Mouse (Mus musculus): ENCODE data around the gene Rbm8a. TPM values are rescaled to one million over a fixed set of nuclear protein-coding genes. Genes with fewer than 3 reads are reported as not detected.
"Not testable (repeated sequence)": the region's sequence is repeated elsewhere in the genome, so short reads cannot be mapped to it uniquely, and the experiment has no call there.

The Rbm8a gene
- polyA plus RNA-seq, 1 experiment from 2014 or later: 129 TPM

DNA sequence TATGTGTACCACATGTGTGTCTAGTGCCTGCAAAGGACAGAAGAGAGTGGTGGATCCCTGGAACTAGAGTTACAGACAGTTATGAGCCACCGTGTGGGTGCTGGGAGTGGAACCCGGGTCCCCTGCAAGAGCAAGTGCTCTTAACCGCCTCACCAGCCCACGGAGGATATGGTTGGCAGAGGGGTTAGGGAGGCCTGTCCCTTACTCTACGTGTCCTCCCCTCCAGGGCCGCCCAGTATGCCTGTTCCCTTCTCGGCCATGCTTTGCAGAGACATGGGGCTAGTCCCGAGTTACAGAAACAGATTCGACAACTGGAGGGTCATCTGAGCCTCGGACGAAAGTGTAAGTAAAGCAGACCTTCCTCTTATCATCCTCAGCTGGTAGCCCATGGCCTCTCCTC, 6.7 kb downstream of the Rbm8a start:
- peaks cover 19% of the 10 kb centered on the region for H3K4me1 ChIP-seq (ENCODE audit: insufficient read depth, low read length)
- peak overlapping the region; percentile 98 for H3K9ac ChIP-seq (replicated peaks; ENCODE audit: low read length)
- ATAC-seq (ENCODE audit: low FRiP score, low TSS enrichment): no peak
- peak overlapping the region; percentile 97 for H3K4me3 ChIP-seq (ENCODE audit: low read length)
- no peaks in the 10 kb centered on the region for H3K9me3 ChIP-seq (ENCODE audit: low read length)
- H3K36me3 ChIP-seq (ENCODE audit: insufficient read depth, low read length): peaks cover 40% of the 10 kb centered on the region
- 71% methylated on average over 11 of the region's 11 CpGs for WGBS
- peak overlapping the region; percentile 70 for H3K4me2 ChIP-seq (replicated peaks; ENCODE audit: low read depth, low read length)
- no peak overlapping the region for H3K27ac ChIP-seq (ENCODE audit: low read length)
- H3K27me3 ChIP-seq (ENCODE audit: insufficient read depth, low read length): no peaks in the 10 kb centered on the region

- Histone ChIP-seq H3K27me3 (ENCODE audit: insufficient read depth, low read length) (no peaks in the 10 kb centered on the region), H3K4me2 (replicated peaks; ENCODE audit: low read depth, low read length) (no peak overlapping the region), H3K4me1 (ENCODE audit: insufficient read depth, low read length) (peaks cover 19% of the 10 kb centered on the region), H3K9ac (replicated peaks; ENCODE audit: low read length) (no peak overlapping the region), H3K4me3 (ENCODE audit: low read length) (no peak overlapping the region), H3K9me3 (ENCODE audit: low read length) (no peaks in the 10 kb centered on the region), H3K27ac (ENCODE audit: low read length) (no peak overlapping the region), H3K36me3 (ENCODE audit: insufficient read depth, low read length) (peaks cover 34% of the 10 kb centered on the region)
- 79% methylated on average over 1 of the region's 1 CpGs for WGBS
- ATAC-seq (ENCODE audit: low FRiP score, low TSS enrichment): no peak
These were observed 9.5 kb downstream of the Rbm8a start for GRCm38 (mm10) chr3:96639219-96639618.

DNA sequence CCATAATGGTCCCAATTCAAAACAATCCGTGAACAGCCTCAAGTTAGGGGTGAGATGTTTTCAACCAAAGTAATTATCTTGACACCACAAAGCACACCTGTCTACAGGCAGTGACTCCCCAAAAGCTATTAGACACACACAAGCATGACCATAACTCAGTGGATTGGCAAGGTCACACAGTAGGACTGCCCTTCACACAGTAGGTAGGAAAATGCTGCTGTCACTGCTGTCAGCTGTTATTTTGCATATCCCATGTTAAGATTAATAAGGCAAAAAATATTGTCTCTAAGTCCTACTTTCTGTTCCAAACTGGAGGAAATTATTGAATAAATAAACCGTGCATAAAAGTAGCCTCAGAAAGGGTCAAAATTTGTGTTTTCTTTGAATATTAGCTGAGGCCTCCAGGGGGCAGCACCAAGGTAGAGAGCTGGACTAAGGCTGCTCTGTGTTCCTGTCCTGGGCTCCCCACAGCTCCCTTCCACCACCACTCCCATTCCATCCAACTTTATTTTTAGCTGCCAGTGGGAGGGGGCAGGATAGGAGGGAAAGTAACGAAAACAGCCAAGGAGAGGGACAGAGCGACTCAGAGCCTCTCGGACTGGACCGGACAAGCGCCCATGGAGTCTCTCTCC, 15.4 kb downstream of the Rbm8a start, which contains the start of gene Itga10:
TSS of gene Itga10 (plus strand) at position 567 of the 632 bp plus-strand sequence.
- no peak within 1 kb of the TSS for H3K4me2 ChIP-seq (replicated peaks; ENCODE audit: low read depth, low read length)
- WGBS: 62% methylated on average over 7 of the region's 7 CpGs
- H3K9me3 ChIP-seq (ENCODE audit: low read length): no peaks in the 10 kb centered on the region
- H3K27ac ChIP-seq (ENCODE audit: low read length): no peak within 1 kb of the TSS
- peaks cover 22% of the 10 kb centered on the region for H3K36me3 ChIP-seq (ENCODE audit: insufficient read depth, low read length)
- no peak within 1 kb of the TSS for H3K4me3 ChIP-seq (ENCODE audit: low read length)
- no peaks in the 10 kb centered on the region for H3K4me1 ChIP-seq (ENCODE audit: insufficient read depth, low read length)
- peak; percentile 59; the same call in 1 of the 2 replicates for ATAC-seq (ENCODE audit: low FRiP score, low TSS enrichment)
- no peak within 1 kb of the TSS for H3K9ac ChIP-seq (replicated peaks; ENCODE audit: low read length)
- no peaks in the 10 kb centered on the region for H3K27me3 ChIP-seq (ENCODE audit: insufficient read depth, low read length)

- ATAC-seq (ENCODE audit: low FRiP score, low TSS enrichment): no peak
- Histone ChIP-seq H3K27ac (ENCODE audit: low read length) (no peak overlapping the region), H3K27me3 (ENCODE audit: insufficient read depth, low read length) (no peaks in the 10 kb centered on the region), H3K4me1 (ENCODE audit: insufficient read depth, low read length) (no peaks in the 10 kb centered on the region), H3K36me3 (ENCODE audit: insufficient read depth, low read length) (peaks cover 18% of the 10 kb centered on the region), H3K4me3 (ENCODE audit: low read length) (no peak overlapping the region), H3K9ac (replicated peaks; ENCODE audit: low read length) (no peak overlapping the region), H3K9me3 (ENCODE audit: low read length) (no peaks in the 10 kb centered on the region), H3K4me2 (replicated peaks; ENCODE audit: low read depth, low read length) (no peak overlapping the region)
- 82% methylated on average over 3 of the region's 3 CpGs for WGBS
These were observed 17.6 kb downstream of the Rbm8a start for GRCm38 (mm10) chr3:96647365-96647764.

- Histone ChIP-seq H3K4me1 (ENCODE audit: insufficient read depth, low read length) (peaks cover 15% of the 10 kb centered on the region), H3K4me2 (replicated peaks; ENCODE audit: low read depth, low read length) (no peak overlapping the region), H3K9ac (replicated peaks; ENCODE audit: low read length) (no peak overlapping the region), H3K4me3 (ENCODE audit: low read length) (no peak overlapping the region), H3K27ac (ENCODE audit: low read length) (no peak overlapping the region), H3K27me3 (ENCODE audit: insufficient read depth, low read length) (no peaks in the 10 kb centered on the region), H3K36me3 (ENCODE audit: insufficient read depth, low read length) (no peaks in the 10 kb centered on the region), H3K9me3 (ENCODE audit: low read length) (no peaks in the 10 kb centered on the region)
- WGBS: 93% methylated on average over 2 of the region's 2 CpGs
- ATAC-seq (ENCODE audit: low FRiP score, low TSS enrichment): no peak
These were observed 31.2 kb downstream of the Rbm8a start for GRCm38 (mm10) chr3:96660901-96661300.

GRCm38 (mm10) chr3:96662731-96663316, 33.1 kb downstream of the Rbm8a start:
- Histone ChIP-seq H3K27me3 (ENCODE audit: insufficient read depth, low read length) (no peaks in the 10 kb centered on the region), H3K4me2 (replicated peaks; ENCODE audit: low read depth, low read length) (peak overlapping the region; percentile 53), H3K9me3 (ENCODE audit: low read length) (no peaks in the 10 kb centered on the region), H3K27ac (ENCODE audit: low read length) (peak overlapping the region; percentile 49; the same call in 1 of the 2 replicates), H3K4me1 (ENCODE audit: insufficient read depth, low read length) (peaks cover 15% of the 10 kb centered on the region), H3K4me3 (ENCODE audit: low read length) (no peak overlapping the region), H3K9ac (replicated peaks; ENCODE audit: low read length) (no peak overlapping the region), H3K36me3 (ENCODE audit: insufficient read depth, low read length) (no peaks in the 10 kb centered on the region)
- ATAC-seq (ENCODE audit: low FRiP score, low TSS enrichment): no peak
- WGBS: 48% methylated on average over 8 of the region's 8 CpGs

- 6% methylated on average over 16 of the region's 18 CpGs for WGBS
- peak overlapping the region; percentile 49 for H3K27ac ChIP-seq (ENCODE audit: low read length)
These were observed 33.9 kb downstream of the Rbm8a start for GRCm38 (mm10) chr3:96663432-96664239.

GRCm38 (mm10) chr3:96665732-96666363, 36.1 kb downstream of the Rbm8a start:
- not testable (repeated sequence) for H3K36me3 ChIP-seq (ENCODE audit: insufficient read depth, low read length); H3K9ac ChIP-seq (replicated peaks; ENCODE audit: low read length); H3K9me3 ChIP-seq (ENCODE audit: low read length); H3K27me3 ChIP-seq (ENCODE audit: insufficient read depth, low read length); H3K4me3 ChIP-seq (ENCODE audit: low read length); H3K4me2 ChIP-seq (replicated peaks; ENCODE audit: low read depth, low read length); H3K27ac ChIP-seq (ENCODE audit: low read length); ATAC-seq (ENCODE audit: low FRiP score, low TSS enrichment)
- 92% methylated on average over 7 of the region's 7 CpGs for WGBS
- H3K4me1 ChIP-seq (ENCODE audit: insufficient read depth, low read length): peaks cover 21% of the 10 kb centered on the region

More at GRCm38 (mm10) chr3:96663432-96664239, 33.9 kb downstream of the Rbm8a start:
- Histone ChIP-seq H3K27me3 (ENCODE audit: insufficient read depth, low read length) (no peaks in the 10 kb centered on the region), H3K4me3 (ENCODE audit: low read length) (peak overlapping the region; percentile 36), H3K4me1 (ENCODE audit: insufficient read depth, low read length) (peaks cover 15% of the 10 kb centered on the region), H3K9me3 (ENCODE audit: low read length) (no peaks in the 10 kb centered on the region), H3K4me2 (replicated peaks; ENCODE audit: low read depth, low read length) (peak overlapping the region; percentile 53), H3K36me3 (ENCODE audit: insufficient read depth, low read length) (no peaks in the 10 kb centered on the region), H3K9ac (replicated peaks; ENCODE audit: low read length) (peak overlapping the region; percentile 46)
- peak; percentile 92 for ATAC-seq (ENCODE audit: low FRiP score, low TSS enrichment)

- no peak for ATAC-seq (ENCODE audit: low FRiP score, low TSS enrichment)
- Histone ChIP-seq H3K4me1 (ENCODE audit: insufficient read depth, low read length) (peaks cover 23% of the 10 kb centered on the region), H3K4me2 (replicated peaks; ENCODE audit: low read depth, low read length) (no peak overlapping the region), H3K9me3 (ENCODE audit: low read length) (no peaks in the 10 kb centered on the region), H3K27me3 (ENCODE audit: insufficient read depth, low read length) (no peaks in the 10 kb centered on the region), H3K27ac (ENCODE audit: low read length) (no peak overlapping the region), H3K36me3 (ENCODE audit: insufficient read depth, low read length) (no peaks in the 10 kb centered on the region), H3K9ac (replicated peaks; ENCODE audit: low read length) (no peak overlapping the region), H3K4me3 (ENCODE audit: low read length) (no peak overlapping the region)
- 83% methylated on average over 5 of the region's 5 CpGs for WGBS
These were observed 37.2 kb downstream of the Rbm8a start for GRCm38 (mm10) chr3:96666916-96667315.

Data from kidney, embryonic 16.5 days (tissue).